Mouse (Mus musculus): ENCODE data around the gene Noc2l. TPM values are rescaled to one million over a fixed set of nuclear protein-coding genes. Genes with fewer than 3 reads are reported as not detected.

Noc2l gene
- total and polyA plus RNA-seq, 3 experiments: 173 to 244 (median 197) TPM

- TF ChIP-seq TCF12 (IDR thresholded peaks at IDR 0.05; ENCODE audit: low read depth, low read length): no peak
- TF ChIP-seq UBTF (IDR thresholded peaks at IDR 0.05; ENCODE audit: low read depth, low read length): no peak
- TF ChIP-seq ZKSCAN1 (IDR thresholded peaks at IDR 0.05; ENCODE audit: borderline replicate concordance, low read depth, low read length): no peak
These were observed 7.3 kb upstream of the Noc2l start (continued) for GRCm38 (mm10) chr4:156228393-156229024.

- Histone ChIP-seq H3K9ac (ENCODE audit: insufficient read depth, low read depth) (peak overlapping the region; percentile 59), H3K27me3 (replicated peaks) (no peaks in the 10 kb centered on the region), H3K9me3 (replicated peaks; ENCODE audit: low read length) (no peaks in the 10 kb centered on the region), H3K4me1 (ENCODE audit: control insufficient read depth in 1 of 2, insufficient read depth in 2 of 2) (peaks cover 8 to 31% of the 10 kb centered on the region in 2 experiments), H3K79me2 (replicated peaks; ENCODE audit: control insufficient read depth, extremely low read depth, insufficient read depth, poor library complexity, severe bottlenecking) (peaks cover 28% of the 10 kb centered on the region), H3K36me3 (replicated peaks in 1 of 2; ENCODE audit: control insufficient read depth in 1 of 2, insufficient read depth in 1 of 2, low read length in 1 of 2) (peaks cover 58 to 70% of the 10 kb centered on the region in 2 experiments), H3K4me2 (ENCODE audit: insufficient read depth, low read depth, poor library complexity, severe bottlenecking) (peak overlapping the region; percentile 82), H3K27ac (ENCODE audit: insufficient read depth, low read depth) (no peak overlapping the region), H3K4me3 (replicated peaks in 1 of 3; ENCODE audit: low read depth in 2 of 3, low read length in 2 of 3, poor library complexity in 1 of 3) (peak overlapping the region; percentile 49 to 64 (median 54))
- in situ Hi-C loops (cut with MboI; ENCODE audit: low pct_ligation_motif_present, low pct_unique_long_range_greater_than_20kb, low sequenced_read_pairs) (no loop called here), dilution Hi-C loops (cut with MboI; ENCODE audit: extremely low pct_ligation_motif_present, extremely low pct_unique_long_range_greater_than_20kb, low sequenced_read_pairs) (no loop called here)
- TF ChIP-seq BHLHE40 (IDR thresholded peaks at IDR 0.05; ENCODE audit: low read depth, low read length): no peak
- no peak for TF ChIP-seq MYC (IDR thresholded peaks at IDR 0.05; ENCODE audit: low read depth, low read length)
- no peak for TF ChIP-seq MAZ (IDR thresholded peaks at IDR 0.05; ENCODE audit: low read depth, low read length)
- no peak for DNase-seq (ENCODE audit: extremely low read depth)
These were observed 1.7 kb upstream of the Noc2l start for GRCm38 (mm10) chr4:156234021-156234501.

GRCm38 (mm10) chr4:156234701-156235213 lies 1.1 kb upstream of the Noc2l start, which contains the start of gene Plekhn1:
Plekhn1 (minus strand) TSS chr4:156234857.
- in situ Hi-C loops (cut with MboI; ENCODE audit: low pct_ligation_motif_present, low pct_unique_long_range_greater_than_20kb, low sequenced_read_pairs): no loop called here
- H3K4me2 ChIP-seq (ENCODE audit: insufficient read depth, low read depth, poor library complexity, severe bottlenecking): peak within 1 kb of the TSS; percentile 82
- H3K27ac ChIP-seq (ENCODE audit: insufficient read depth, low read depth): no peak within 1 kb of the TSS
- peak within 1 kb of the TSS; percentile 85 for H3K9ac ChIP-seq (ENCODE audit: insufficient read depth, low read depth)
- peaks cover 8 to 32% of the 10 kb centered on the region in 2 experiments for H3K4me1 ChIP-seq (ENCODE audit: control insufficient read depth in 1 of 2, insufficient read depth in 2 of 2)
- peak; percentile 55 for DNase-seq (ENCODE audit: extremely low read depth)
- H3K36me3 ChIP-seq (replicated peaks in 1 of 2; ENCODE audit: control insufficient read depth in 1 of 2, insufficient read depth in 1 of 2, low read length in 1 of 2): peaks cover 58 to 70% of the 10 kb centered on the region in 2 experiments
- peak within 1 kb of the TSS; percentile 67 to 88 (median 85) for H3K4me3 ChIP-seq (replicated peaks in 1 of 3; ENCODE audit: low read depth in 2 of 3, low read length in 2 of 3, poor library complexity in 1 of 3)
- H3K9me3 ChIP-seq (replicated peaks; ENCODE audit: low read length): no peaks in the 10 kb centered on the region
- dilution Hi-C loops (cut with MboI; ENCODE audit: extremely low pct_ligation_motif_present, extremely low pct_unique_long_range_greater_than_20kb, low sequenced_read_pairs): no loop called here
- peaks cover 31% of the 10 kb centered on the region for H3K79me2 ChIP-seq (replicated peaks; ENCODE audit: control insufficient read depth, extremely low read depth, insufficient read depth, poor library complexity, severe bottlenecking)
- H3K27me3 ChIP-seq (replicated peaks): no peaks in the 10 kb centered on the region
- peak; percentile 57 for TF ChIP-seq MYC (IDR thresholded peaks at IDR 0.05; ENCODE audit: low read depth, low read length)
- TF ChIP-seq CHD1 (IDR thresholded peaks at IDR 0.05; ENCODE audit: low read depth, low read length): no peak
- TF ChIP-seq ELF1 (IDR thresholded peaks at IDR 0.05; ENCODE audit: low read depth, low read length): no peak
- 0 out of 2 replicates have a peak, but pooled peaks have one; percentile 26 for TF ChIP-seq TCF12 (IDR thresholded peaks at IDR 0.05; ENCODE audit: low read depth, low read length)
- 0 out of 2 replicates have a peak, but pooled peaks have one; percentile 34 for TF ChIP-seq ZMIZ1 (IDR thresholded peaks at IDR 0.05; ENCODE audit: low read depth, low read length)
- TF ChIP-seq USF1 (IDR thresholded peaks at IDR 0.05; ENCODE audit: low read depth, low read length): no peak
- TF ChIP-seq MAFK (IDR thresholded peaks at IDR 0.05; ENCODE audit: insufficient replicate concordance, low read length): no peak
- TF ChIP-seq POLR2A (IDR thresholded peaks at IDR 0.05; ENCODE audit: low read depth, low read length): peak; percentile 57
- TF ChIP-seq MEF2A (IDR thresholded peaks at IDR 0.05; ENCODE audit: borderline replicate concordance, low read depth, low read length): no peak
- no peak for TF ChIP-seq GABPA (IDR thresholded peaks at IDR 0.05; ENCODE audit: insufficient replicate concordance, low read depth, low read length)
- TF ChIP-seq PAX5 (IDR thresholded peaks at IDR 0.05; ENCODE audit: low read length): no peak
- peak; percentile 83 for TF ChIP-seq MAX (IDR thresholded peaks at IDR 0.05; ENCODE audit: low read length)
- no peak for TF ChIP-seq RCOR1 (conservative IDR thresholded peaks at IDR 0.05; ENCODE audit: low read depth, low read length)
- TF ChIP-seq ZKSCAN1 (IDR thresholded peaks at IDR 0.05; ENCODE audit: borderline replicate concordance, low read depth, low read length): no peak
- no peak for TF ChIP-seq JUND (conservative IDR thresholded peaks at IDR 0.05; ENCODE audit: low read depth, low read length)
- no peak for TF ChIP-seq SMC3 (IDR thresholded peaks at IDR 0.05; ENCODE audit: low read depth, low read length)
- no peak for TF ChIP-seq CHD2 (IDR thresholded peaks at IDR 0.05; ENCODE audit: low read length)
- no peak for TF ChIP-seq USF2 (conservative IDR thresholded peaks at IDR 0.05; ENCODE audit: low read depth, low read length)
- no peak for TF ChIP-seq ETS1 (conservative IDR thresholded peaks at IDR 0.05; ENCODE audit: low read depth, low read length)
- TF ChIP-seq TBP (conservative IDR thresholded peaks at IDR 0.05; ENCODE audit: low read depth, low read length): no peak
- TF ChIP-seq HCFC1 (IDR thresholded peaks at IDR 0.05; ENCODE audit: low read depth, low read length): peak; percentile 55; the same call in 1 of the 2 replicates
- no peak for TF ChIP-seq ZC3H11A (IDR thresholded peaks at IDR 0.05; ENCODE audit: low read depth, low read length)
- TF ChIP-seq NELFE (IDR thresholded peaks at IDR 0.05; ENCODE audit: low read depth, low read length): peak; percentile 38; the same call in 1 of the 2 replicates
- TF ChIP-seq IRF4 (IDR thresholded peaks at IDR 0.05; ENCODE audit: low read depth, low read length): peak; percentile 42; the same call in 1 of the 2 replicates
- TF ChIP-seq MXI1 (IDR thresholded peaks at IDR 0.05; ENCODE audit: low read depth, low read length): peak; percentile 56
- TF ChIP-seq UBTF (IDR thresholded peaks at IDR 0.05; ENCODE audit: low read depth, low read length): peak; percentile 79

All from CH12.LX (cell line).